Mouse (Mus musculus) cerebellum, adult 2 months (tissue): ENCODE data around the gene Orm2. TPM values are rescaled to one million over a fixed set of nuclear protein-coding genes. Genes with fewer than 3 reads are reported as not detected.

Source experiments
- DNase-seq, 2 experiments: peaks; one replicate each; pipeline ENCODE4 v3.0.0; 2021
- H3K27ac ChIP-seq: fragments of 200-500 bp; 2 replicates; pipeline ENCODE4 v1.5.1; 2012; ENCODE audit warnings: low read length, control low read depth, inconsistent platforms; ENCODE audit not compliant: insufficient read depth
- H3K27me3 ChIP-seq: fragments of 200-500 bp; 2 replicates; pipeline ENCODE4 v1.6.1; 2012; ENCODE audit warnings: inconsistent platforms, mild to moderate bottlenecking, low read length, moderate library complexity; ENCODE audit not compliant: control insufficient read depth, insufficient read depth
- H3K4me1 ChIP-seq: fragments of 200-500 bp; 2 replicates; pipeline ENCODE4 v1.6.1; 2011; ENCODE audit warnings: low read length; ENCODE audit not compliant: control insufficient read depth, insufficient read depth
- H3K4me3 ChIP-seq: fragments of 200-500 bp; replicated peaks from 2 replicates; pipeline ENCODE3; 2011; ENCODE audit warnings: mild to moderate bottlenecking, low read depth, low read length, control low read depth; ENCODE audit not compliant: insufficient read depth
- CTCF ChIP-seq: fragments of 200-500 bp; IDR thresholded peaks from 2 replicates; pipeline ENCODE4 v1.5.1; 2011; ENCODE audit warnings: low read depth, mild to moderate bottlenecking, control low read depth, low read length, moderate library complexity, borderline replicate concordance; ENCODE audit not compliant: insufficient read depth
- POLR2A ChIP-seq: fragments of 200-500 bp; IDR thresholded peaks from 2 replicates; pipeline ENCODE4 v1.6.1; 2011; ENCODE audit warnings: low read length, control low read depth, borderline replicate concordance; ENCODE audit not compliant: insufficient read depth
- WGBS: fragments of 180-500 bp; shearing (Covaris S2); methylation state at CpG from one replicate; pipeline ENCODE4 v1.1.7; 2018; 5-methylcytosine and 5-hydroxymethylcytosine counted together
- polyA plus RNA-seq: library from polyadenylated mRNA; depleted of rRNA; stranded (reverse); fragments of >200 nt; gene quantifications from 2 replicates; pipeline ENCODE4 v1.2.3, GENCODE M21; 2012

Orm2 gene
- polyA plus RNA-seq, 1 experiment, result not detected

- WGBS, result 86% methylated on average over 3 of the region's 3 CpGs
- Histone ChIP-seq H3K27me3 (no peaks in the 10 kb centered on the region), H3K4me3 (no peak overlapping the region), H3K27ac (no peak overlapping the region), H3K4me1 (no peaks in the 10 kb centered on the region)
- TF ChIP-seq POLR2A, result no peak
- TF ChIP-seq CTCF, result no peak
- DNase-seq, result no peak
These were observed 18.6 kb upstream of the Orm2 start for GRCm38 (mm10) chr4:63343608-63344007.

DNA sequence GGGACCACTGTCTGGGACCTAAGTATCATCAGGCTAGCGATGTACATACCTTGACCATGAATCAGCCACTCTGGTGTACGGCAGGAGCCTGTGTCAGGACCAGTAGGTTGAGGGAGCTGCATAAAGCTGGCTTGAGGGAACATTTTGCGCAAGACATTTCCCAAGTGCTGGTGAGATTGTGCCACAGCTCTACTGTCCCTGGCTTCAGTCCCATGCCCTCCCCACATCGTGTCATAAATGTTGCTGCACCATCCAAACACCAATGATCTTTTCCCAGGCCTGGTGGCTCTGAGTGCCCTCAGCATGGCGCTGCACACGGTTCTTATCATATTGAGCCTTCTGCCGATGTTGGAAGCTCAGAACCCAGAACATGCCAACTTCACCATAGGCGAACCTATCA, 18.0 kb upstream of the Orm2 start, which contains the start of gene Orm1:
TSS of gene Orm1 (plus strand) at position 266 of the 400 bp plus-strand sequence.
- DNase-seq, result no peak
- no peak for TF ChIP-seq POLR2A
- TF ChIP-seq CTCF, result no peak
- WGBS, result 56% methylated on average over 8 of the region's 8 CpGs
- no peaks in the 10 kb centered on the region for H3K27me3 ChIP-seq
- no peaks in the 10 kb centered on the region for H3K4me1 ChIP-seq
- no peak within 1 kb of the TSS for H3K4me3 ChIP-seq
- no peak within 1 kb of the TSS for H3K27ac ChIP-seq

DNA sequence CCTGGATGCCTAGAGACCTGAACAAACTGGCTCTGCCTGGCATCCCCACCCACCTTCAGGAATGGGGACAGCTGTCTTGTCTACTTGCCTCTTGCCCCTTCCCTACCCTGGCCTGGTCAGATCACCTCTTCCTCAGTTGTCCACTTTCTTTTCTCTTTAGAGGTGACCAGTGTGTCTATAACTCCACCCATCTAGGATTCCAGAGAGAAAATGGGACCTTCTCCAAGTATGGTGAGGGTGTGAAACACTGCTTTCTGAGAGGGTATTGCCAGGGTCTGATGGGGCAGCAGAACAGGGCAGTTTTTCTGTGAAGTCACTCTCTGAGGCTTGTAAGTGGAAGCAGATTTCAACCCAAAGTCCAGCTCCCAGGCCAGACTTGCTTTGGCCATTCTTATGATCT, 17.0 kb upstream of the Orm2 start:
- no peak for TF ChIP-seq CTCF
- TF ChIP-seq POLR2A, result no peak

GRCm38 (mm10) chr4:63346659-63347058, 15.6 kb upstream of the Orm2 start:
- no peaks in the 10 kb centered on the region for H3K4me1 ChIP-seq

More for the DNA sequence above, 17.0 kb upstream of the Orm2 start:
- Histone ChIP-seq H3K4me3 (no peak overlapping the region), H3K27me3 (no peaks in the 10 kb centered on the region), H3K27ac (no peak overlapping the region), H3K4me1 (no peaks in the 10 kb centered on the region)
- DNase-seq, result no peak

GRCm38 (mm10) chr4:63348524-63348923, 13.7 kb upstream of the Orm2 start:
- WGBS, result 47% methylated on average over 6 of the region's 6 CpGs
- Histone ChIP-seq H3K27me3 (no peaks in the 10 kb centered on the region), H3K4me1 (no peaks in the 10 kb centered on the region), H3K4me3 (no peak overlapping the region), H3K27ac (no peak overlapping the region)
- no peak for DNase-seq
- TF ChIP-seq CTCF (no peak), POLR2A (no peak)

More at GRCm38 (mm10) chr4:63346659-63347058, 15.6 kb upstream of the Orm2 start:
- H3K4me3 ChIP-seq, result no peak overlapping the region
- H3K27ac ChIP-seq, result no peak overlapping the region
- DNase-seq, result no peak
- no peak for TF ChIP-seq CTCF
- no peak for TF ChIP-seq POLR2A
- WGBS, result 91% methylated on average over 4 of the region's 4 CpGs
- no peaks in the 10 kb centered on the region for H3K27me3 ChIP-seq

DNA sequence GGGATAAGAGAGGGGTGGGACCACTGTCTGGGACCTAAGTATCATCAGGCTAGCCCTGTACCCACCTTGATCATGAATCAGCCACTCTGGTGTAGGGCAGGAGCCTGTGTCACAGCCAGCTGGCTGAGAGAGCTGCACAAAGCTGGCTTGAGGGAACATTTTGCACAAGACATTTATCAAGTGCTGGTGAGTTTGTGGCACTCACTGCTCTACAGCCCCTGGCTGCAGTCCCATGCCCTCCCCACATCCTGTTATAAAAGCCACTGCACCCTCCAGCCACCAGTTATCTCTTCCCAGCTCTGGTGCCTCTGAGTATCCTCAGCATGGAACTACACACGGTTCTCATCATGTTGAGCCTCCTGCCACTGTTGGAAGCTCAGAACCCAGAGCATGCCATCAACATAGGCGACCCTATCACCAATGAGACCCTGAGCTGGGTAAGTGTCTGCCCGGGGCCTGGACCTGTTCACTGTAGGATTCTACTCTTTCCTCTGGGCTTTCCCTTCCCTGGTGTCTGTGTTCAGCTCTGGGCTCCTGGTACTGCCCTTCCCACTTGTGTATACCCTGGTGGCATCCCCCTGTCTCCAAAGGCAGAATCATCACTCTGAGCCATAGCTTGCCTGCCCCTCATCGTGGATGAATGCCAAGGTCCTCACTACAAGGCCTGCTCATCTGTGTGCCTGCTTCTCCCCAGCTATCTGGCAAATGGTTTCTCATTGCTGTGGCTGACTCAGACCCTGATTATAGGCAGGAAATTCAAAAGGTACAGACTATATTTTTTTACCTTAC, 6.2 kb upstream of the Orm2 start, which contains the start of gene Orm3:
TSS of gene Orm3 (plus strand) at position 286 of the 789 bp plus-strand sequence.
- no peaks in the 10 kb centered on the region for H3K4me1 ChIP-seq
- no peak within 1 kb of the TSS for H3K27ac ChIP-seq
- no peak within 1 kb of the TSS for H3K4me3 ChIP-seq
- no peaks in the 10 kb centered on the region for H3K27me3 ChIP-seq
- DNase-seq, result no peak
- no peak for TF ChIP-seq POLR2A
- TF ChIP-seq CTCF, result no peak
- 50% methylated on average over 4 of the region's 4 CpGs for WGBS

DNA sequence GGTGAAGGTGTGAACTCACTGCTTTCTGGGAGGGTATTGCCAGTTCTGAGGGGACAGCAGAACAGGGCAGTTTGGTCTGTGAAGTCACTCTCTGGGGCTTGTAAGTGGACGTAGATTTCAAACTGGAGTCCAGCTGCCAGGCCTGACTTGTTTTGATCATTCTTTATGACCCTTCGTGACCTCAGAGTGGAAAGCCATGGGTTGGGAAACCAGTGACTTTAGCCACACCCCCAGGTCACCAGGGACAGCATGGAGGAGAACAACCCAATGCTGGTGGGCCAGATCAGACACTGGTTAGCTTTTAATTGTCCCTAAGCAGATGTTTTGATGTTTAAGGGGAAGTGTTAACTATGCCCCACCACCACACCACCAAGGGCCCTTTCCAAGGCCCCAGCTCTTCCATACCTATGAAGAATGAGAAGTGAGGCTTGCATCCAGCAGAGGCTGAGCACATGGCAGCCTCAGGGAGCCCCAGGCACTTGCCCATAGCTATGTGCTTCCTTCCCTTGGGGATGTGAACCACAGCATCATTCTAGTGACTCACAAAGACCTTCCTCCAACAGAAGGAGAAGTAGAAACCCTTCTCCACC, 5.2 kb upstream of the Orm2 start:
- TF ChIP-seq CTCF, result no peak
- TF ChIP-seq POLR2A, result no peak
- DNase-seq, result no peak
- 93% methylated on average over 2 of the region's 2 CpGs for WGBS
- no peak overlapping the region for H3K27ac ChIP-seq
- no peak overlapping the region for H3K4me3 ChIP-seq
- no peaks in the 10 kb centered on the region for H3K27me3 ChIP-seq
- no peaks in the 10 kb centered on the region for H3K4me1 ChIP-seq

GRCm38 (mm10) chr4:63359861-63360260, 2.4 kb upstream of the Orm2 start:
- Histone ChIP-seq H3K27ac (no peak overlapping the region), H3K4me3 (no peak overlapping the region), H3K4me1 (no peaks in the 10 kb centered on the region), H3K27me3 (no peaks in the 10 kb centered on the region)
- WGBS, result 48% methylated on average over 6 of the region's 6 CpGs
- TF ChIP-seq CTCF (no peak), POLR2A (no peak)
- no peak for DNase-seq
